Mouse (Mus musculus): Measurements from ENCODE around the gene Ano6.

The Ano6 gene

DNA sequence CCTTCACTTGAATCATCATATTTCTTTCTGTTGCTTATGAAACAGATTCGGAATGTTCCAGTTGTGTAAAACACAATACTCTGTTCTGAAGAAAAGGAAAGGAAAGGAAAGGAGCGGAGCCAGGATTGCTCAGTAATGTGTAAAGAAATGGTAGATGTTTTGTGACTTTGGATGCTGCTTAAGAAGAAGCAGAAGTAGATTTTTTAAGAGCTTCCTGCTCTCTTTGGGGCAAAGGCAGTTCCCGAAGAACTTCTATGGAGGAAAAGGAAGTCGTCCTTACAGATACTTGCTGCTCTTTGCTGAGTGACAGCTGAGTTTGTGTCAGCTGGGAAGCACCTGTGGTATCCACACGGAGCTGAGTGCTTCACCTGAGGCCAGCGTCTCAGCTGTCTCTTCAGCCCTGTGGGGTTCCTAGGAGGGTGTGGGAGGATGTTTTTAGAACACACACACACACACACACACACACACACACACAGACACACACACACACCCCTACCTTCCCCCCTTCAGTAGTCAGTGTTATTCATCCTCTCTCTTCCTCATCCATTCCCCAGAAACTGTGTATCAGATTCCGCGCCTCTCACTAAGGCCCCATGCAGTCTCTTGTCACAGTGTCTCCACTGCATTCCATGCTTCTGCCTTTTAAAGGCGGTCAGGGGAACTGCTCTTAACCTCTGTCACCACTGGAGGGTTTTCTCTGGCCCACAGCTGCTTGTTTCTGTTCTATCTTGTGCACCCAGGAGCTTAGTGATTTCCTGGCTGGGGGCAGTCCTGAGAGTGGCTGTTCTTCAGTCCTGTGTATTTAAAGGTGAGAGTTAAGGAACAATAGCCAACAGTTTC, 6.7 kb downstream of the Ano6 start:
- no peak for DNase-seq (ENCODE audit: low spot score in 2 of 2)

DNA sequence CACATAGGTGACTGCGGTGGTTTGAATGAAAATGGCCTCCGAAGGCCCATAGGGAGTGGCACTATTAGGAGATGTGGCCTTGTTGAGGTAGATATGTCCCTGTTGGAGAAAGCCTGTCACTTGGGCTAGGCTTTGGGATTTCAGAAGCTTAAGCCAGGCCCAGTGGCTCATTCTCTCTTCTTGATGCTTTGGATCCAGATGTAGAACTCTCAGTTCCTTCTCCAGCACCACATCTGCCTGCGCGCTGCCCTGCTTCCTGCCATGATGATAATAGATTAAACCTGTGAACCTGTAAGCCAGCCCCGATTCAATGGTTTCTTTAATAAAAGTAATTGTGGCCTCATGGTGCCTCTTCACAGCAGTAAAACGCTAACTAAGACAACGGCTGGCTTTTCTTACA, 7.6 kb downstream of the Ano6 start:
- DNase-seq (ENCODE audit: low spot score in 2 of 2), result no peak

DNA sequence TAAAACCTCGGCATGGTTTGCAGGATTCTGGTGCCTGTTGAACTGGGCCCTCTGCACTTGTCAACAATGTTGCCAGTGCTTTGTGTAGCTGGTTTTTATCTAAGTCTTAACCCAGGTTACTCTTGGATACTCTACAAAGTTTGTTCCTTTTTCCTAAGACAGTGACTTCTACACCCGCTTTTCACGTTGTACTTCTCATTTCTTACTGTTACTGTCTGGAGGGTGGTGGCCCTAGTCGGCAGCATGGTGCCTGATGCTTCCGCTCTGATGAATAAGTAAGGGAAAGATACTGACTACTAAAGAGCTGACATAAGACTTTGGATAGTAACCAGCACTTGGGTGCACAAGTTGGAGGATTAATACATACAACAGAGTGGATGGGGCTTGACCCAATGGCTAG, 9.0 kb downstream of the Ano6 start:
- peak in 1 of 2 experiments; percentile 36 for DNase-seq (ENCODE audit: low spot score in 2 of 2)

DNA sequence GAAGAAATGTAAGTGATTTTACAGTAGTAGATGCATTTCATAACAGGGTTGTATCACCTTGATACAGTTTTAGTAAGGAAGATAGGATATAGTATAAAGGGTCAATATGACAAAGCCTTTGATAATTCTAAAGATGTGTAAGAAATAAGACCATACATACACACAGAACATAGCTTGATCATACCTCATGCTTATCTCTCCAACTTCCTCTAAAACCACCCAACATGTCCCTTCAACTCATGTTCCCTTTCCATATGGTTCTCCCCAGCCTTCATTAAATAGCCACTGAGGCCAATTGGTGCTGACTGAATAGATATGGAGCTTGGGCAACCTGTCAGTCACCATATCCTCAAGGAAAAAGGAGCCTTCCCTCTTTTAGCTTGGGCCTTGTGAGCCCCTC, 9.4 kb downstream of the Ano6 start:
- DNase-seq (ENCODE audit: low spot score in 2 of 2), result no peak

DNA sequence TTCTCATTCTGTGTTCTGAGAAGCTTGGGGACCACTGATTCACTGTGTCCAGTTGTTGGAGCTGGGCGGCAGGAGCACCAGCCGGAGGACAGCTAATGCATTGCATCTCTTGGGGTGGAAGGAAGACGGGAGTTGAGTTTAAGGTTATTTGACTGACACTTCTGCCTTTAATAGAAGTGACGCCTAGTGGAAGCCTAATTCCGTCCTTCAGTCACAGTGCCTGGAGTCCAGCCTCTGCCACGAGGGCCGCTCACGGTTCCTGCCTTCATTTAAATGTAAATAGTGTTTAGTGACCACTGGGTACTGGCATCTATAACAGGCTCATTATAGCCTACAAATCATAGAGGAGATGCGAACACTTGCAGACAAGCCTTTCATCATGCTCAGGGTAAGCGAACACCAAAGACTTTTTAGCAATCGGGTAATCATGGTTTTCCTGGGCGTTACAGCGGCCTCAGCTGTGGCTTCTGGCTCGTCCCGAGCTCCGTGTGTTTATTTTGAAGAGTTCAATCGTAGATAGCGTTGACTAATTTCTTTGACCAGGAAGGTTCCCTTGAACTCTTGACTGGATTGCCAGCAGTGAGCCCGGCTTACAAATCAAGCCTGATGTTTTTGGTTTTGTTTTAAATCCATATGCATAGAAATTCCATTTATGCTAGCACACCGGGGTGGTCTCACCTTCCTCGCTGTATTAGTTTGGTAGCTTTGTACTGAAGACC, 10.8 kb downstream of the Ano6 start:
- no peak for DNase-seq (ENCODE audit: low spot score in 2 of 2)

DNA sequence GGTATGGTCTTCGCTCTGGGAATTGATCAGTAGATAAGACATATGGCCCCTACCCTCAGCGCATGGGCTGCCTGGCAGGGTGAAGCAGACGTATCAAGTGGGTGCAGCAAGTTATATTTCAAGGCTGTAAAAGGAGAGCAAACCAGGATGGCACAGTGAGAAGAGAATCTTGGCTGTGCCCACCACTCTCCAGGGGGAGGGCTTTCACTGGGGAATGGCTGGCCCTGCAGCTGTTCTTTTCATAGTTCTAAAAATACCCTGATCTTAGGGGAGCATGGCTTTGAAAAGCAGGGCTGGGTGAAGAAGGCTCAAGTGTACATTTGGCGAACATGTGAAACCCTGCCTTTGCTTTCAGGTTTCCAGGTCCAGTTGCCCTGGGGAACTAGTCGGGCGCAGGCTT, 11.5 kb downstream of the Ano6 start:
- DNase-seq (ENCODE audit: low spot score in 2 of 2), result no peak

DNA sequence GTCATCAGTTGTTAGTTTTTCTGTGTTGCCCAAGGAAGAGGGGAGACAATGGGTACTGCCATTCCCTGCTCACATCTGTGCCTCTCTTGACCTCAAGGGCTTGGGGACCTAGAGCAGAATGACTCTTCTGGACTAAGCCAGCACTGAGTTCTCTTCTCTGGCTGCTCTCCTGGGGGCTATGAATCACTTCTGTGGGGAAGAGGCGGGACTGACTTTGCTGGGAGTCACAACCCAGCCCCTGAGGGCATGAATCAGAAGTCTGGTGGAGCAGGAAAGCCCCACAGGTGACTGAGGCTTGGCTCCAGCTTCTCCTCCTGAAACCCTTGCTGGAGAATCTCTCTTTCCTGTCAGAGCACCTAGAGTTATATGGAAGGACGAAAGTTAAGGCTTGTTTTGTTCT, 12.1 kb downstream of the Ano6 start:
- DNase-seq (ENCODE audit: low spot score in 2 of 2), result peak; percentile 51 to 67

DNA sequence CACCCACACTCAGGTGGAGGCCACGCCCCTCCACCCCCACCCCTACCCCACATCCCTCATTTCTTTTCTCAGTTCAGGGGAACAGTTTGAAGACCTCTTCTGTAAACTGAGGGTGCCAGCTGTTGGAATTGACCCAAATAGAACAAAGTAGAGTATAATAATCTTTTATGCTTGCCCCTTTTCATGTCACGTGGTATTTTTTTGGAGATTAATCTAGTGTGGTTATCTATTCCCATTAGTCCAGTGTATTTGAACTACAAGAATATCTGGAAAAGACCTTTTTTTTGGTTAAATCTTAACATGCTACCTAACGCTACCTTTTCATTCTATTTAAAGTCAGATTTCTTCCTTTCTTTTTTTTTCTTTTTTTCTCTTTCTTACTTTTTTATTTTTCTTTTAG, 12.8 kb downstream of the Ano6 start:
- no peak for DNase-seq (ENCODE audit: low spot score in 2 of 2)

DNA sequence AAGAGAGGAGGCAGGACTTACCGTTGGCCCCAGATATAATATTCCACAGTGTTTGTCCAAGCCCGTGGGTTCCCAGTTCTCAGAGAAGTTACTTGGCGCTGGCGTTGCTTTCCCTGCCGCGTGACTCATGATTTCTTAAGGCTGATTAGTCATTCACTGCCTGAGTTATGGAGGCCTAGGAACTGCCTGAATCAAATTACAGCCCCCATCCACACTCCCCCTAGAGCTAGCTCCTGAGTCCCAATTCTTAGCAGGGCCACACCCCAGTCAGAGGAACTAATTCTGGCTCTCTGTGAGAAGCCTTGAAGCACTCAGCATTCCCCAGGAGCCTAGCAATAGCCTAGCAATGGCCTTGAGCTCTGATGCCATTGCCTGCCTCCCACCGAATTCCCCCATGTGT, 13.6 kb downstream of the Ano6 start:
- peak; percentile 77 to 86 for DNase-seq (ENCODE audit: low spot score in 2 of 2)

DNA sequence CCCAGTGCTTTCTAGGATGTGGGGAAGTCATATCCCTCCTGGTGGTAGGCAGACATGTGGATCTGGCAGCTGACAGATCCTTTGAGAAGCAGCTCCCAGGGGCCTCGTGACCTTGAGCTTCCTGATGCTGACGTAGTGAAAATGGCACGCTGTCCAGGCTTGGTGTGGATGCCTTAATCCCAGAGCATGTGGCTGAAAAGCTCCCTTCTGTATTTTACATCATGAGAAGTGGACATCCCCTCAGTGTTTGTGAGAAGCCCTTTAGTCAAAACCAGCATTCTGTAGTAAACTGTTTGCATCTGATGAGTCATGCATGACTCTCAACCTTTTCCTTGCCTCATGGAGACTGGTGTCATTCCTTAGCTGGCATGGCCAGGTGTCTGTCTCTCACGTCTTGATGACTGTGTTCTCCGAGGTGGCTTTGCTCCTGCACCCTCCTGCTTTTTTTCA, 14.4 kb downstream of the Ano6 start:
- DNase-seq (ENCODE audit: low spot score in 2 of 2), result peak; percentile 59 to 64

DNA sequence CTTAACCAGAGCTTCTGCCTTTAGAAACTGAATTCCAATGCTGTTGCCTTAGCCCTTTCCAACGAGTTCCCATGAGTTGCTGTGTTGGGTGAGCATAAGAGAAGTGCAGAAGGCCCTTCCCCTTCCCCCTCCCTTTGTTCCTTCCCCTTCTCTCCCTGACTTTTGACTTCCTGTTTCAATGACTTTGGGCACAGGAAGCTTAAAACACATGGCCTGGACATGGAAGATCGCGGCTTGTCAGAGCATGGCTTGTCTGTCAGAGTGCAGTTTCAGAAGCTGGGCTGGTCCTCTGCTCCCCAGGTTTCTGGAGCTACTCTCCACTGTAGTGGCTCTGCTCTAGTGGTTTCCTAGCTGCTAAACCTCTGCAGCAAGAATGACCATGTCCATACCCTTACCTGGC, 17.3 kb downstream of the Ano6 start:
- no peak for DNase-seq (ENCODE audit: low spot score in 2 of 2)

DNA sequence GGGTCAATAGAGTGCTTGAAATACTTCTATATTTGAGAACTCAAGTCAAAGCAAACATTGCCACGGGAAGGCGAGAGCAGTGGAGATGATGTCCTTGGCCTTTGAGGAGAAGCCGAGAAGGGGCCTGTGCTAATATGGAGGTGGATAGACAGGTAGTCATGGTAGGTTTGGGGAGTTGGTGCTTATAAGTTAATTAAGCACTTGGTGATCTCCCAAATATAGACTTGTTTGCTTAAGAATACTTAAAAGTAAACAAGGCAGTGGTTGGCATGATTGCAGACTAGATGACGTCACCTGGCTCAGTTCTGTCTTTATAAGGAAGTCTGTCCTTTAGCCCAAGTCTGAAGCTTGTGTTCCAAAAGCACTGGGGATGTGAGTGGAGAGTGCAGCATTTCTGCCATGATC, 19.7 kb downstream of the Ano6 start:
- no peak for DNase-seq (ENCODE audit: low spot score in 2 of 2)

DNA sequence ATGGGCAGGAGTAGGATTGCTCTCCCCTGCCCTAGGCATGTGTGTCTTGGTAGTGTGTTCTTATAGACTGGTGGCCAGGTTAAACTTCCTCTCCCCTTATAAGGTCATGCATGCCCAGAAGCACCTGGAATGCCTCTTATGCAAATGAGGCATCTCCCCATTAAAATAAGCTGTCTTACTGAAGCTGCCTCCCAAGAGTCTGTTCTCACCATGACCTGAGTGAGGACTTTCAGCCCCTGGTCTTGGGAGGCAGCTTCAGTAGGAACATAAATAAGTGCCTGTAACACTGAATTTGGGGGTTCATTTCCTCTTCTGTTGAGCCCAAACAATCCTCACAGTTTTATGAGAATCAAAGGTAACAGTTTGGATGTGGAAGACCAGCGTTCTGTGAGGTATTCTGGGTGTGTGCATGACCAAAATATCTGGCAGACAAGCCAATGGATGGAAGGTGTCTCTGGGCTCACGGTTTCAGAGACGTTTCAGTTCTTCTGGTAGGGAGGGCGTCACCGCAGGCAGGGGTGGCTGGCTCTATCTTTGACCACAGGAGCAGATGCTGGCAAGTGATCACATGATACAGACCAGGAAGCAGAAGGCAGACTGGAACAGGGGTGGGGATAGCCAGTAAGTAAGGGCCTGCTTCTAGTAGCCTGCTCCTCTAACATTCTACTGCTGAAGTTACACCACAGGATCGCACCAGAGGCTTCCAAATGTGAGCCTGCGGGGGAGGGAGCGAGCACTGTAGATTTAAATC, 22.4 kb downstream of the Ano6 start:
- DNase-seq (ENCODE audit: low spot score in 2 of 2), result no peak

DNA sequence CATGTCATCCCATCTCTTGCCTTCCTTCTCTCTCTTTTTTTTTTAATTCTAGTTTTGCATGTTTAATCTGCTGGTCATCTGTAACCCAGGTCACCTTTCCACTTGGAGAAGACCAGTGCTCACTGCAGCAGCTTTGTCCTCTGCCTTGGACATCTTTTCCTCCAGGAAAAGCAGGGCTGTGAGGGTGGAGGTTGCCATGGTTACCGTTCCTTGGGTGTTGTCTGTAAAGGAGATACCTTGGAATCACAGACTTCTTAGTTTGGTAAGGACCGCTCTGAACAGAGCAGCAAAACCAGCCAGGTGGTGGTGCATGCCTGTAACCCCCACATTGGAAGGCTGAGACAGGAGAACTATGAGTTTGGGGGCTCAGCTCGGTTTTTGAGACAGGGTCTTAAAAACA, 26.9 kb downstream of the Ano6 start:
- DNase-seq (ENCODE audit: low spot score in 2 of 2), result no peak

DNA sequence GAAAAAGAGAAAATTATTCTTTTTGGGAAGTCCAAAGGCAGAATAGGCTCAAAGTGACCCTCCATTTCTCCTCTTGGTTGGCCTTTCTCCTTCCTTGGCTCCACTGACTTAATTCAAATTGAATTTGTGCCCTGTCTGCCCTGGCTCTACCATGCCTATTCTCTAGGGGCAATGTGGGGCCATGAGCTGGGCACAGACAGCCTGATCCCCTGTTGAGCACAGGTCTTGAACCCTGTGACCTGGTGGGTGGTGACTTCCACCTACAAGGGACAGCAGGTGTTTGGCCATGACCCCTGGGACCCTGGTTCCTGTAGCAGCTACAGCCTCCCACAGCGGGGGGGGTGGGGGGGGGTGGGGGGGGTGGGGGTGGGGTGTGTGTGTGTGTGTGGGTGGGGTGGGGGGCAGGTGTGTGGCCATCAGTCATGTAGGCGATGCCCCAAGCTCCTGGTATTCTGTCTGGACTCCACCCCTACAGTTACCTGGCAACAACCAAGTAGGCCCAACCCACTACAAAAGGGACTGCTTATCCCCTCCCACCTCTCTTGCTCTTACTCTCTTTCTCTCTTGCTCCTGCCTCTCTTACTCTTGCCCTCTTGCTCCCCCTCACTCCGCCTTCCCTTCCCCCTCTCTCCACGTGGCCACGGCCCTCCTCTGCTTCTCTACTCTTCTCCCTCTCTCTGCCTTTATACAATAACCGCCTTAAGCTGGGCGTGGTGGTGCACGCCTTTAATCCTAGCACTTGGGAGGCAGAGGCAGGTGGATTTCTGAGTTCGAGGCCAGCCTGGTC, 28.8 kb downstream of the Ano6 start:
- DNase-seq (ENCODE audit: low spot score in 2 of 2), result no peak

DNA sequence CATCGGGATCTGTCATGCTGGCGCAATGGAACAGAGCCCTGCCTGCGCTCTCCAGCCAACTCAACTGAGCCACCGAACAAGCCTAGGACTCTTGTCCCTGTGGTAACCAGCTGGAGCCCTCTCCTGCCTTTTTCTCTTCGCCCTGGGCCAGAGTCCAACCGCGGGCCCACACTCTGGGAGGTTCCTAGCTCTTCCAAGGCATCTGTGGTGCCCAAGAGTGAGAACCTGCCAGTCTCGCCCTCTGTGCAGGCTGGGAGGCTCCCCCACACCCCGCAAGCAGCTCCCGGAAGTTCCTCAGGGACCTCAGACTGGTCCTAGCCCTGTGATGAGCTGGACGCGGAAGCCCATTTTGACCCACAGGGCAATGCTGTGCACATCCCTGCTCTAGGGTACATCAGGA, 29.5 kb downstream of the Ano6 start:
- no peak for DNase-seq (ENCODE audit: low spot score in 2 of 2)

DNA sequence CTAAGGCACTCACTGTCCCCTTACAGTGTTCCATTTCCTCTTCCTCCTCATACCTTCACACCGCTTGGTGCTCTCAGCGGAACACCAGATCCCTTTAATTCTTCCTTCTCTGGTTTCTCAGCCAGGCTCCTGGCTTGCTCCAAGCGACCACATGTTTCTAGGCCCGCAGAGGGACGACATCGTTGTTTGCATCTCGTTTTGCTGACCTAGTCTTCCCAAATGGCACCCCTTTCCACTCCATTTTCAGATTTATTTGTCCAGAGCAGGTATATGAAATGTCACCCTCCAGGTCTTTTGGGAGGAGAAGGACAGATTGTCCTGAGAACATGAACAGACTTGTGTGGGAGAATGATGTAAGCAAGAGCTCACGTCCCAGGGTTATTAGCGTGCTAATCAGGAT, 30.0 kb downstream of the Ano6 start:
- no peak for DNase-seq (ENCODE audit: low spot score in 2 of 2)

DNA sequence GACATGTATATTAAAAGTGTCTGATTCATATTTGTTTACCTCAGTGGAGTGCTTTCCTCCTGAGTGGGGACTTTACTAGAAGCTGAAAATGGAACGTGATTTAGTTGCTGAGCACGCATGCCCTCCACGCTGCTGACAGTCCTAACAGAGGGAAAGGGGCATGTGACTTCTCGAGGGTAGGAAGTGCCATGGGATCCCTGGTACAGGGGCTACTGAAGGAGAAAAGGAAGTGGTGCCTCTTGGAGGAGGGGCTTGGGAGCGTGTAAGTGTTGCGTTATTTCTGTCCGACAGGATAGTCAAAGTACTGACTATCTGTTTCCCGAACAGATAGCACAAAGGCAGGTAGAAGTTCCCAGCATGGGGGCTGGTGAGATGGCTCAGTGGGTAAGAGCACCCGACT, 31.5 kb downstream of the Ano6 start:
- no peak for DNase-seq (ENCODE audit: low spot score in 2 of 2)

DNA sequence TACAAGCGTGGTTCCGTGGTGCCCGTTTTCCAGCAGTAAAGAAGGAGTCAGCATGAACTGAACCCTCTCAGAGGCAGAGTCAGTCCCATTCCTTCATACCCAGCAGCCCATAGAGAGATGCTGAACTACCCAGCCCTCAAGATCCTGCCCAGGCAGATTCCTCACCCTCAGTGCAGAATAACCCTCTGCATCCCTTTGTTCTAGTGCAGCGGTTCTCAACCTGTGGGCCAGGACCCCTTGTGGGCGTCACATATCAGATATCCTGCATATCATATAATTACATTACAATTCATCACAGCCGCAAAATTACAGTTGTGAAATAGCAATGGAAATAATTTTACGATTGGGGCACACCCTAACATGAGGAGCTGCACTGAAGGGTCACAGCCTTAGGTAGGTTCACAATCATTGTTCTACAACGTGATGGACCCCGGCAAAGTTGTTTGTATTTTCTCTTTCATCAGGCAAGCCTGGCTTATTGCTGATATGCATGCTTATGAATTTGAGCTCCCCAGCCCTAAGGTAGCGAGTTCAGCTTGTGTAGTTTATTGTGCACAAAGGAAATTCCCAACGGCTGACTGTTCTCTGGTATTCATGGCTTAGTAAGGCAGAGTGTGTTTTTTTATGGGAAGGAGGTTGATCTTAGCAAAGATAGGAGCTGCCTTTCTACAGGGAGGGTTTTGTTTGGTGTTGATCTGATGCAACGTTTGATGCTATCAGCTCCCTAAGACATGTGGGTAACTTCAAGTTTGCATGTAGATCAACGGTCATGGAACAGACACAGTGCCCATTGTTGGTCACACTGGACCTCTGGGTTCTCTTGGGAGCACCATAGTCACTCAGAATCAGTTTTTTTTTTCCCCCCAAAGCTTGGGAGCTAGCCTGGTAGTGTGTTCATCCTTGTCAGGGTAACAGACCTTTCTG, 33.0 kb downstream of the Ano6 start:
- no peak for DNase-seq (ENCODE audit: low spot score in 2 of 2)

DNA sequence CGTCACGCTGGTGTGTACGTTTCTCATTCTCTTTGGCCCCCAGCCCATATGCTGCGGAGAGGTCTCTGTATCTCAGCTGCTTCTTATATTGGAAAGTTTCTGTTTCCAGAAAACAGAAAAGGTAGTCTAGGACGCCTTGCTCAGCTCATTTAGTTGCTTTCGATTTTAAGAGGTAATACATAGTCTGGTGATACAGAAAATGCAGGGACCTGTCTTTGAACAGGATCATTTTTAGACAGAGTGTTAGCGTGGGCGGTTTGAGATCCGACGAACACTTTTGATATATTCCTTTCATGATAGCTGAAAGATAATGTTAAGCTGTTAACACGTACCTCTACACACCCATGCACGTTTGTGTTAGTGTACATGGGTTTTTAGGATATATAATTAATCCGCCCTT, 35.9 kb downstream of the Ano6 start:
- no peak for DNase-seq (ENCODE audit: low spot score in 2 of 2)
